Mouse (Mus musculus) lung, postnatal 4 days (tissue): ENCODE measurements around the gene Plbd2.
A peak's percentile ranks its signal among the peaks of the same experiment; 100 is the strongest.

ENCODE experiments used
- DNase-seq, 2 experiments: peaks; one replicate each; pipeline ENCODE4 v3.0.0; 2021

Plbd2 gene

DNA sequence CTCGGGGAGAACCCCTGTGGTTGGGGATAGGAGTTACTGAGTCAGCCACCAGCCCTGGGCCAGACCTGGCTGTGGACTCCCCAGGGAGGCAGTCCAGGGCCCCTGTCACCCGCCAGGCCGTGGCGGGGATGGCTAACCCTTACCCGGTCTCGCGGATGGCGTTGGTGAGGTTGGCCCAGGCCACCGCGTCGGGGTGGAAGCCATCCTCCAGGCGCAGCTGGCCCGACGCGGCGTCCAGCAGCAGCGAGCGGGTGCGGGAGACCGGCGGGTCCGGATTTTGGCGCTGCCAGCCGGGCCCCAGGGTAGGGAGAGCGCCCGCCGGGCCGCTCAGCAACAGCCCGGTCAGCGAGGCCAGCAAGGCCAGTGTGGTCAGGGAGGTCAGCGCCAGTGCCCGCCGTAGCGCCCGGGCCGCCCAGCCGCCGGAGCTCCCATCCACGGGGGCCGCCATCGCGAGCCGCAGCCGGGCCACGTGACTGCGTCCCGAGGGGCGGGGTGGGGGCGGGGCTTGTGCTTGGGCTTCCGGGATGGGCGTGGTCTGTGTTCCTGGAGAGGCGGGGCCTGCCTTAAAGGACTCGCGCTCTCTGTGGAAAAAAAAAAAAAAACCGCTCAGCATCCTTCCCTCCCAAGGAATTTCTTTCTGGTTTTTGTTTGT, at the start of gene Plbd2:
TSS of gene Plbd2 (minus strand) at position 482 of the 652 bp plus-strand sequence.
- peak; percentile 85 to 86 for DNase-seq

GRCm38 (mm10) chr5:120550673-120551072, 47.2 kb upstream of the Plbd2 start:
- no peak for DNase-seq

DNA sequence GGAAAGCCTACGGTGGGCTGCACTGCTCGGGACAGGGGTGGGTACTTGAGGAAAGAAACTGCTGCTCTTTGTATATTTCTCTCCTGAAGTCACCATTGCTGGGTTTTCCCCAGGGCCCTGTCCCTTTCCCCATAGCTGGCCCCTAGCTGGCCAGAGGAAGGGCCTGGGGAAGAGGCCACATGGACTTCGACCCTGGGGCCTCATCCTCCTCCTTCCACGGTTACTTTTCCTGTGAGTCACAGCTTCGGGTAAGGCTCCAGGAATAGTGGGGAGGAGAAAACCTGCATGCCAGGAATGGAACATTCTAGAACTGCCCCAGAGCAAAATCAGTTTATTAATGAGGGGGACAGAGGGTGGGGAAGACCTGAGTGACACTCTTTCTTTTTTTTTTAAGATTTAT, 46.7 kb upstream of the Plbd2 start:
- DNase-seq: no peak

DNA sequence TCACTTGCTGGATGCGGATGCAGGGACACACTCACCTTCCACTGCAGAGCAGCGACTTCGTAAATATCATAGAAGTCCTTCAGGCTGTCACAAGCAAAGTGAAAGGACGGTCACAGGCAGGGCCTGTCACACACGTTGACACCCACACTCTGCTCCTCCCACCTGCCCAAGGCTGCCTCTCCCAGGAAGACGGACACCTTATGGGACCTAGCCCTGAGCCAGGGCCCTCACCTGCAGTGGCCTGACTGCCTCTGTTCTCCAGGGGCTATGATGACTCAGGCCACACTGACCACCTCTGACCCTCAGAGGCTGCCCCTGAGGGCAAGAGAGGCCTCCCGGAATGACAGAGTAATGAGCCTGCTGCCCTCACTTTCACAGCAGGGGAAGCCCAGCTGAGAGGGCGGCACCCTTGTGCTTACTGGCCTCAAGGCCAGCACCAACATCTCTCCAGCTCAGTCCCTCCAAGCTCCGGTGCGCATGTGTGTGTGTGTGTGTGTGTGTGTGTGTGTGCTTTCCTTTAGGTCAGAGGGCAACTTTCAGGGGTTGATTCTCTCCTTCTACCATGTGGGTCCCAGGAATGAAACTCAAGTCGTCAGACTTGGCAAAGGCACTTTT, 44.9 kb upstream of the Plbd2 start:
- DNase-seq: no peak

- no peak for DNase-seq
Observed at GRCm38 (mm10) chr5:120536632-120537031, 33.2 kb upstream of the Plbd2 start.

- DNase-seq: peak in 1 of 2 experiments; percentile 58
Observed at GRCm38 (mm10) chr5:120536046-120536445, 32.6 kb upstream of the Plbd2 start.

- DNase-seq: no peak
Observed at GRCm38 (mm10) chr5:120534686-120535075, 31.3 kb upstream of the Plbd2 start.

- DNase-seq: no peak
Observed at GRCm38 (mm10) chr5:120534071-120534685, 30.8 kb upstream of the Plbd2 start.

- DNase-seq: no peak
Observed at GRCm38 (mm10) chr5:120531631-120532030, 28.2 kb upstream of the Plbd2 start.

DNA sequence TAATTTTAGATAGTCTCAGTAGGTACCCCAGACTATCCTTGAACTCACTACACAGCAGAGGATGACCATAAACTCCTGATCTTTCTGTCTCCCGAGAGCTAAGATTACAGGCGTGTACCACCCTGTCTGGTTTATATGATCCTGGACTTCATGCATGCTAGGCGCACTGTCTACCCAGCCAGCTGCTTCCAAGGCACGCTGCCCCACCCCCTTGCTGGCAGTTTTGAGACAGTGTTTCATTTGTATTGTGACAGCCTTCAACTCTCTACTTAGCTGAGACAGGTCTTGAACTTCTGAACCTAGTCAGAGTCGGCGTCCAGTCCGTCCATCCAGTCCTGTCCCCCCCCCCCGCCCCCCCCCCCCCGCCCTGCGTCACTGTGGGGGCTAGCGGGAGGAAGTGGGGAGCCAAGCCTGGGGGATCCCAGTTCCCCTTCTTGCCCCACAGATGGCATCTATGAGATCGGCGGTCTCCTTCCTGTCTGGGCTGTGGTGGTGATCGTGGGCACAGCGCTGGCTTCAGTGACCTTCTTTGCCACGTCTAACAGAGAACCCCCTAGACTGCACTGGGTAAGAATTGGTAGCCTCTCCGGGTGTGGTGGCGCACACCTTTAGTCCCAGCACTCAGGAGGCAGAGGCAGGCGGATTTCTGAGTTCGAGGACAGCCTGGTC, 24.0 kb upstream of the Plbd2 start:
- no peak for DNase-seq

GRCm38 (mm10) chr5:120526311-120526710, 22.9 kb upstream of the Plbd2 start:
- DNase-seq: no peak

DNA sequence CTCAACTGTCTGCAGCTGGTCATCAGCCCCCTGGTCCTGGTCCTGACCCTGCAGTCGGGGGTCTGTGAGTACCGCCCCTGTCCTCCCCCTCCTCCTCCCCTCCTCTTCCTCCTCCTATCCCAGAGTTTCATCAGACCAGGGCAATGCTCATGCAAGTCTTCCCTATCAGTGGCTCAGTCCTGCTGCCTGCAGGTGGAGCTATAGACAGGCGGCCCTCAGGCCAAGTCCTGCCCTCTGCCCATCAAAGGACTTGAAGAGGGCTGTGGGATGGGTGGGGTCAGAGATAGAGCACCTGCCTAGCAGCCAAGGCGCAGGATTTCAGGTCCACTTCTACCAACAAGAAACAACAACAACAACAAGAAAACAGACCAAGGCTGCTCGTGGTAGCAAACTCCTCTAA, 22.3 kb upstream of the Plbd2 start:
- no peak for DNase-seq

DNA sequence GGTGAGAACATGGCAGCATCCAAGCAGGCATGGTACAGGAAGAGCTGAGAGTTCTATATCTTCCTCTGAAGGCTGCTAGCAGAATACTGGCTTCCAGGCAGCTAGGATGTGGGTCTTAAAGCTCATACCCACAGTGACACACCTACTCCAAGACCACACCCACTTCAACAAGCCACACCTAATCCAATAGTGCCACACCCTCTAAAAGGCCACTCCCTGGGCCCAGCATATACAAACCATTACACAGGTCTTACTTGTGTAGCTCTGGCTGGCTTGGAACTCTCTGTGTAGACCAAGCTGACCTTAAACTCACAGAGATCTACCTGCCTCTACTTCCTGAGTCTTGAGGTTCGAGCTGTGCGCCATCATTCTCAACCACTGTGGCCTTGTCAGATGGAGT, 21.3 kb upstream of the Plbd2 start:
- DNase-seq: no peak

DNA sequence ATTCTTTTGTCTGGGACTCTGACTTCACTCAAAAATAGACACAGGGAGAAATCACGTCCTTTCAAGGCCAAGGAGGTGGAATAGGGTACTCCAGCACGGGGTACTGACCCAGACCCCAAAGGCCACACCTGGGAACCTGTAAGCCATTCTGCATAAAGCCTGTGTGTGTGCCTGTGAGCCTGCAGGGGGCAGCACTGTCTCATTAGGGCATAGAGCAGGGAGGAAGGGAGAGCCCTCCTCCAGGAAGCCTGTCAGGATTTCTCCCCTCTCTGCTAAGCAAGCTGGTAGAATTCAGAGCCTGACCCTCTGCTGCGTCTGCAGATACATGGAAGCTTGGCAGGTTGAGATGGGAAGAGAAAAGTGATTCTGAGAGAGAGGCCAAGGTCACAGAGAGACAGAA, 19.2 kb upstream of the Plbd2 start:
- peak in 1 of 2 experiments; percentile 43 for DNase-seq

DNA sequence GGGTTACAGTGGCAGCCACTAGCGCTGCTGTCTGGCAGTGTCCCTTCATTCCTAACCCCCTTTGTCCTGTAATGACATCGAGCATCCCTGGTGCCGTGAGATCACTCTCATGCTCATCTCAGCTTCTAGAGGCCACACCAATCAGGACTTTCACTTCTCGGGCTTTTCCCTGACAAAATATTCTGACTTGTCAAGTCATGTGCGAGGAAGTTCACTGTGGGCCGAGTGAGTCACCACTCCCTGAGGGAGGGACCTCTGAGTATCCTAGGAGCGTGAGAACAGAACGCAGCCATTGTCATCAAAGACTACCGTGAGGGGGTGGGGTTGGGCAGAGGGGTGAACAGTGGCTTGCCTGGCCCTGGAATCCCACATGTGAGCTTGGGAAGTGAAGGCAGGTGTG, 14.1 kb upstream of the Plbd2 start:
- no peak for DNase-seq

GRCm38 (mm10) chr5:120516221-120516984, 13.0 kb upstream of the Plbd2 start:
- peak; percentile 31 to 46 for DNase-seq

DNA sequence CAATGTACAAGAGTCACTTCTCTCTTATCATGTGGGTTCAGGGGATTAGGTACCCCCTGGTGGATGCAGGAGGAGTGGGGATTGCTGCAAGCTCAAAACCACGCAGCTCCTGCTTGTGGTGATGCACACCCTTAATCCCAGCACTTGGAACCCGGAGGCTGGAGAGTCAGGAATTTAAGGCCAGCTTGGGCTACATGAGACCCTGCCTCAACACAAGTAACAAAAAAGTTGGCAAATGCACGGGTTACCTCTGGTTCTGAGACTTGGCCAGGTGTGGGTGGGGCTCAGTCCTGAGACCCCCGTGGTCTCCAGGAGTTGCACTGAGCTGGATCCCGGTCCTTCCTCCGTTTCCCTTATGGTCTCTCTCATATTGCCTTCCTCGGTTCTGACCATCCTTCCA, 12.0 kb upstream of the Plbd2 start:
- DNase-seq: no peak

- DNase-seq: peak; percentile 75 to 83
Observed at GRCm38 (mm10) chr5:120514754-120515153, 11.3 kb upstream of the Plbd2 start.

DNA sequence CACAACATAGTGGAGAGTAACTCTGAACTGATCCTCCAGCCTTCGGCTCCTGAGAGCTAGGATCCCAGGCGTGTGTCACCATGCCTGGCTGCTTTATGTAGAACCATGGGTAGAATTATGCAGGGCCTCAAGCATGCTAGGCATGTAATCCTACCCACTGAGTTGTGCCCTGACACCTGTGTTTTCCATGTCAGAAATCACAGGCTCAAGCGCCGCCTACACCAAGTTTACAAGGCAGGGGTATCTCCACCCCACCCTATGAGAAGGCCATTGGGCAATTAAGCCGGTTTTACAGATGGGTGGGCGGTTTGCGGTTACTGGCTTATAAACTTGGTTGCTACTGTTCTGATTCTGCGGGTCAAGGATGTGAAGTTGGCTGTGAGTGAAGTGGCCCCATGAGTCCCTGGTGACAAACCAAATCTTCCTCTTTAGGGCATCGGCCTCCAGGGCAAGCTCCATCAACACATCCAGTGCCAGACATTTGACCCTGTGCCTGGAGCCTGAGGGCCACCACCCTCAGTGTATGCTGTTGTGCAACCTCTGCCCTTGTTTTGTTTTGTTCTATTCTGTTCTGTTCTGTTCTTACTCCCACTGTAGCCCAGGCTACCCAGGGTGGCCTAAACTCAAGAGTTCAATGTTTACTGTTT, 10.7 kb upstream of the Plbd2 start:
- DNase-seq: peak in 1 of 2 experiments; percentile 30

DNA sequence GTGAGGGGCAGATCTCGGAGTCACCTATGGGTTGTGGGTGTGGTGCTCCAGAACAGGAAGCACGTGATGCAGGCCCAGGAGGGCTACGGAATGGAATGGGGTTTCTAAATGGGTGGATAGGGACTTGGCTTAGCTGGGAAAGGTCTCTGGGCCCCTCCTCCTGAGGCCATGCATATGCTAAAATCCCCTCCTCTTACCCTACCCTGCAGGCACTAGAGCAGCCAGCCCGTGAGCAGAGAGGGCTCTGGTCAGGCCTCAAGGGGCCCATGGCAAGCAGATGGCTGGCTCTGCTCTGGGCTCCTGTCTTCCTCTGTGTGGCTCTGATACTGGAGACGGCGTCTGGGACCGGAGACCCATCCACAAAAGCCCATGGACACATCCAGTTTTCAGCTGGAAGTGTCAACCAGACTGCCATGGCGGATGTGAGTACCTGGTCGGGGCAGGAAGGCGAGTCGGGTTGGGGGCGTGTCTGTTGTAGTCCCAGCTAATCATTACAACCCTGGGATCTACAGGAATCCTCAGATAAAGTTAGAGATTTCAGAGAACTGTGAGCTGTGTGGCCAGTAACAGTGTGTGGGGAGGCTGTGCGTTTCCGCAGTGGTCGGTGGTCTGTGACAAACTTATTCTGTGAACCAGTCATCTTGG, 9.6 kb upstream of the Plbd2 start:
- no peak for DNase-seq

GRCm38 (mm10) chr5:120511643-120512220, 8.3 kb upstream of the Plbd2 start:
- peak; percentile 55 to 63 for DNase-seq
